Mouse (Mus musculus) erythroblast, embryonic 14.5 days (primary cell): ENCODE results near the gene Mchr1. TPM values are rescaled to one million over a fixed set of nuclear protein-coding genes. Genes with fewer than 3 reads are reported as not detected.

Source experiments
- H3K27me3 ChIP-seq: 2 replicates; pipeline ENCODE4 v1.6.1; 2012; ENCODE audit warnings: inconsistent platforms; ENCODE audit not compliant: control insufficient read depth
- H3K36me3 ChIP-seq: 2 replicates; pipeline ENCODE4 v1.6.1; 2012; ENCODE audit warnings: mild to moderate bottlenecking, inconsistent platforms; ENCODE audit not compliant: control insufficient read depth
- H3K4me1 ChIP-seq: 2 replicates; pipeline ENCODE4 v1.6.1; 2012; ENCODE audit warnings: inconsistent platforms; ENCODE audit not compliant: control insufficient read depth
- H3K4me3 ChIP-seq: replicated peaks from 2 replicates; pipeline ENCODE3; 2012; ENCODE audit warnings: moderate library complexity, mild to moderate bottlenecking, inconsistent platforms
- H3K9me3 ChIP-seq: 2 replicates; pipeline ENCODE4 v1.6.1; 2012; ENCODE audit warnings: low read length, inconsistent platforms, mixed read lengths; ENCODE audit not compliant: control insufficient read depth
- GATA1 ChIP-seq: IDR thresholded peaks from 2 replicates; pipeline ENCODE4 v1.6.1; 2012; ENCODE audit warnings: low read length, inconsistent platforms, mixed read lengths
- TAL1 ChIP-seq: IDR thresholded peaks from 3 replicates; pipeline ENCODE4 v1.6.1; 2012; ENCODE audit warnings: low read length, inconsistent platforms, mixed read lengths
- polyA plus RNA-seq: library from polyadenylated mRNA; stranded (reverse); fragments of >175 nt; gene quantifications from 2 replicates; pipeline ENCODE4 v1.2.3, GENCODE M21; 2012

Gene Mchr1
- polyA plus RNA-seq, 1 experiment: not detected

DNA sequence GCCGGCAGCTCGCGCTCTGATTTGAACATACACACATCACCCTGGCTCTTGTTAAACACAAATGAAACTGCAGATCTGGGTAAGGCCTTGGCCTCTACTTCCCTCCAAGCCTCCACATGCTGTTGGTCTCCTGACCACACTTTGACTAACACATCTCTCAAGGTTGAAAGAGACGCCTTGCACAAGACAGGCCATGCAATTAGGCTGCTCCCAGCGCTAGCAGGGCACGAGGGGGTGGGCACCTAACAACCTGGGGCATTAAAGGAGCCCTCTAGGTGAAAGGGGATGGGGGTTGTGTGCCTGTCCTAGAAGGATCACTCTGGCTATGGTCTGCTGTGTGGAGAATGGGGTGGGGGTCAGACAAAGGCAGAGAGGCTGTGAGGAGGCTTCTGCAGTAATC lies 43.4 kb downstream of the Mchr1 start:
- TF ChIP-seq TAL1 (no peak), GATA1 (no peak)
- no peaks in the 10 kb centered on the region for H3K4me1 ChIP-seq
- no peaks in the 10 kb centered on the region for H3K9me3 ChIP-seq
- H3K4me3 ChIP-seq: no peak overlapping the region
- H3K27me3 ChIP-seq: no peaks in the 10 kb centered on the region
- no peaks in the 10 kb centered on the region for H3K36me3 ChIP-seq

DNA sequence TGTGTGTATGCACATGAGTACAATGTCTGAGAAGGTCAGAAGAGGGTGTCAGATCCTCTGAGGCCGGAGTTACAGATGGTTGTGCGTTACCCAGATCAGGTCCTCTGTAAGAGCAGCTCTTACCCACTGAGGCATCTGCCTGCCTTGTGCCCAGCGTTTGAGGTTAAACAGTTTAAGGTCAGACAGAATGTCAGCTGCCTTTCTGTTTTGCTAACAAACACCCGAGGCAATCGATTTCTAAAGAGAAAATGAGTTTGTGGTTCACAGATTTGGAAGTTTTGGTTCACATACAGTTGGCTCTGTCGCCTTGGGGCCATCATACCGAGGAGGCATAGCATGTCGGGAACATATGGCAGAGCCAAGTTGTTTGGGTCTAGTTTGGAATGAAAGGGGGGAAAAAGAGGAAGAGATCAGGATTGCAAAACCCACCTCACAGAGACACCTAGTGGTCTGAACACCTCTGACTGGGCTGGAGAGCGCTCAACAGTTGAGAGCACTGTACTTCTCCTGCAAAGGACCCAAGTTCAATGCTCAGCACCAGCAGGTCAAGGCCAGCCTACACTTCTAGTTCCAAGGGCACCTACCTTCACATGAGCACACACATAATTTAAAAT lies 48.9 kb downstream of the Mchr1 start:
- TF ChIP-seq TAL1: no peak
- no peaks in the 10 kb centered on the region for H3K36me3 ChIP-seq

More for the DNA sequence above, 48.9 kb downstream of the Mchr1 start:
- H3K4me1 ChIP-seq: no peaks in the 10 kb centered on the region
- H3K9me3 ChIP-seq: no peaks in the 10 kb centered on the region
- H3K4me3 ChIP-seq: no peak overlapping the region
- no peaks in the 10 kb centered on the region for H3K27me3 ChIP-seq

Other genes starting within 250 kb of the Mchr1 start
- gene Mrtfa, start 44.7 kb upstream of the Mchr1 start, polyA plus RNA-seq: 0.47 and 0.51 TPM in 2 replicates
- gene Slc25a17, start 125.3 kb downstream of the Mchr1 start, polyA plus RNA-seq: 0.42 and 0.54 TPM in 2 replicates
- gene St13, start 164.6 kb downstream of the Mchr1 start, polyA plus RNA-seq: 4.7 and 4.8 TPM in 2 replicates
- gene Xpnpep3, start 164.6 kb downstream of the Mchr1 start, polyA plus RNA-seq: 0.03 and 0.06 TPM in 2 replicates
- gene Dnajb7, start 172.8 kb downstream of the Mchr1 start, polyA plus RNA-seq: 0.03 and 0.04 TPM in 2 replicates
- 2.0 and 2.4 TPM in 2 replicates for gene Rbx1, start 230.8 kb downstream of the Mchr1 start, polyA plus RNA-seq